Mouse (Mus musculus): ENCODE results near the gene Crat. TPM values are rescaled to one million over a fixed set of nuclear protein-coding genes. Genes with fewer than 3 reads are reported as not detected.

Gene Crat
- polyA plus RNA-seq, 1 experiment = 53.9 TPM

DNA sequence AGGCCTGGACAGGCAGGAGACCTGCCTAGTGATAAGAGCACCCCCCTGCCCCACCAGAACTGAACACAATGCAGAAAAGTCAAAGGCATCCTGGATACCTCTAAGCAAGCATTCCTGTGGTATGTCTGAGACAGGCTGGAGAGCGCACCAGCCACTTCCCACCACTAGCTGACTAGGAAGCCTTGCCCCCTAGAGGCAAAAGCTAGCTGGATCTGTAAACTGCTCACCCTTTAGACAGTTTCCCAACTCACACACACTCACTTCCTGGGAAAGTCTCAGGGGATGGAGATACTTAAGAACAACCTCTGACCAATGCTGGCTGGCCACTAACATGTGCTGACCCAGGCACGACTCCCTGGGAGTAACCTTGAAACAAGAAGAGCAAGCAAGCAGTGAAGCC, 64.5 kb downstream of the Crat start:
- Histone ChIP-seq H3K4me3 (ENCODE audit: extremely low read depth, insufficient read depth, insufficient read length) (no peak overlapping the region), H3K36me3 (ENCODE audit: control insufficient read depth, insufficient read depth, low read length) (peaks cover 17% of the 10 kb centered on the region), H3K27me3 (ENCODE audit: control insufficient read depth, insufficient read depth, low read length) (no peaks in the 10 kb centered on the region), H3K4me1 (ENCODE audit: control insufficient read depth, insufficient read depth, insufficient read length) (no peaks in the 10 kb centered on the region), H3K27ac (ENCODE audit: insufficient read depth, low read length) (no peak overlapping the region)
- DNase-seq (ENCODE audit: low read depth in 1 of 2, low spot score in 2 of 2) = no peak
- WGBS = 88% methylated on average over 2 of the region's 2 CpGs
- TF ChIP-seq POLR2A (IDR thresholded peaks at IDR 0.05; ENCODE audit: low read depth, low read length) (no peak), CTCF (IDR thresholded peaks at IDR 0.05; ENCODE audit: extremely low read depth, insufficient read depth, insufficient read length, insufficient replicate concordance) (no peak)

Other genes starting within 250 kb of the Crat start
- gene Endog, start 244.3 kb downstream of the Crat start, polyA plus RNA-seq (2012; rRNA removed) = 19.4 and 33.0 TPM in 2 replicates
- gene Spout1, start 237.4 kb downstream of the Crat start, polyA plus RNA-seq (2012; rRNA removed) = 19.1 and 23.3 TPM in 2 replicates
- gene Kyat1, start 210.0 kb downstream of the Crat start, polyA plus RNA-seq (2012; rRNA removed) = 9.7 and 11.5 TPM in 2 replicates
- gene Lrrc8a, start 178.1 kb downstream of the Crat start, polyA plus RNA-seq (2012; rRNA removed) = 22.1 and 25.6 TPM in 2 replicates
- gene Gm28035, start 175.2 kb downstream of the Crat start, polyA plus RNA-seq (2012; rRNA removed) = 6.0 and 9.6 TPM in 2 replicates
- gene Phyhd1, start 149.6 kb downstream of the Crat start, polyA plus RNA-seq (2012; rRNA removed) = 18.1 and 24.1 TPM in 2 replicates
- gene Gm28038, start 134.8 kb downstream of the Crat start, polyA plus RNA-seq (2012; rRNA removed) = not detected in 2 replicates
- 11.0 and 11.6 TPM in 2 replicates for gene Dolk, start 129.5 kb downstream of the Crat start, polyA plus RNA-seq (2012; rRNA removed)
- 32.4 and 45.2 TPM in 2 replicates for gene Nup188, start 129.4 kb downstream of the Crat start, polyA plus RNA-seq (2012; rRNA removed)
- 92.3 and 114 TPM in 2 replicates for gene Sh3glb2, start 56.5 kb downstream of the Crat start, polyA plus RNA-seq (2012; rRNA removed)
- 11.1 and 11.7 TPM in 2 replicates for gene Miga2, start 51.6 kb downstream of the Crat start, polyA plus RNA-seq (2012; rRNA removed)
- 31.9 and 48.2 TPM in 2 replicates for gene Dolpp1, start 23.6 kb downstream of the Crat start, polyA plus RNA-seq (2012; rRNA removed)
- gene Ptpa, start 226 bp upstream of the Crat start, polyA plus RNA-seq (2012; rRNA removed) = 136 and 152 TPM in 2 replicates
- 4.7 and 9.1 TPM in 2 replicates for gene Ier5l, start 58.4 kb upstream of the Crat start, polyA plus RNA-seq (2012; rRNA removed)
- 0.85 and 1.5 TPM in 2 replicates for gene Cstad, start 179.2 kb upstream of the Crat start, polyA plus RNA-seq (2012; rRNA removed)

Data from spleen, adult 2 months (tissue).